Mouse (Mus musculus) large intestine, adult 2 months (tissue): ENCODE data around the gene Serac1. TPM values are rescaled to one million over a fixed set of nuclear protein-coding genes. Genes with fewer than 3 reads are reported as not detected.
A peak's percentile ranks its signal among the peaks of the same experiment; 100 is the strongest.

Experiments used
- DNase-seq: peaks from one replicate; pipeline ENCODE4 v3.0.0-alpha.2; 2012; ENCODE audit warnings: low read depth, low spot score
- WGBS: fragments of 180-500 bp; shearing (Covaris S2); methylation state at CpG from one replicate; pipeline ENCODE4 v1.1.7; 2018; 5-methylcytosine and 5-hydroxymethylcytosine counted together
- polyA plus RNA-seq: library from polyadenylated mRNA; depleted of rRNA; stranded (reverse); fragments of >200 nt; gene quantifications from 2 replicates; pipeline ENCODE4 v1.2.3, GENCODE M21; 2012; rRNA removed

The Serac1 gene
- polyA plus RNA-seq = 1.3 and 2.2 TPM in 2 replicates

- WGBS = under 1% methylated on average over 70 of the region's 70 CpGs
- peak; percentile 93 for DNase-seq
Measured at GRCm38 (mm10) chr17:6079287-6080122, at the start of gene Serac1, which contains the start of gene Gtf2h5. Gene Serac1, minus strand, starts transcription at chr17:6079741. Gene Gtf2h5, plus strand, starts transcription at chr17:6079786.

GRCm38 (mm10) chr17:6128039-6128438, 48.5 kb upstream of the Serac1 start:
- 51% methylated on average over 3 of the region's 3 CpGs for WGBS
- no peak for DNase-seq

- 95% methylated on average over 3 of the region's 3 CpGs for WGBS
Measured at GRCm38 (mm10) chr17:6125441-6125840, 45.9 kb upstream of the Serac1 start.

GRCm38 (mm10) chr17:6123776-6124175, 44.2 kb upstream of the Serac1 start:
- no peak for DNase-seq
- WGBS = 94% methylated on average over 4 of the region's 4 CpGs

More at GRCm38 (mm10) chr17:6125441-6125840, 45.9 kb upstream of the Serac1 start:
- no peak for DNase-seq

- DNase-seq = no peak
Measured at GRCm38 (mm10) chr17:6118861-6119260, 39.3 kb upstream of the Serac1 start.

GRCm38 (mm10) chr17:6117917-6118316, 38.4 kb upstream of the Serac1 start:
- WGBS = 67% methylated on average over 3 of the region's 3 CpGs
- no peak for DNase-seq

More at GRCm38 (mm10) chr17:6118861-6119260, 39.3 kb upstream of the Serac1 start:
- 82% methylated on average over 4 of the region's 4 CpGs for WGBS

- DNase-seq = no peak
- WGBS = 79% methylated on average over 4 of the region's 4 CpGs
Measured at GRCm38 (mm10) chr17:6117148-6117725, 37.7 kb upstream of the Serac1 start.

GRCm38 (mm10) chr17:6115085-6115484, 35.5 kb upstream of the Serac1 start:
- no peak for DNase-seq
- 62% methylated on average over 9 of the region's 9 CpGs for WGBS

GRCm38 (mm10) chr17:6113653-6114052, 34.1 kb upstream of the Serac1 start:
- WGBS = 91% methylated on average over 6 of the region's 6 CpGs
- DNase-seq = no peak

GRCm38 (mm10) chr17:6110956-6111355, 31.4 kb upstream of the Serac1 start:
- no peak for DNase-seq
- WGBS = 83% methylated on average over 3 of the region's 3 CpGs

GRCm38 (mm10) chr17:6108175-6108574, 28.6 kb upstream of the Serac1 start:
- WGBS = 71% methylated on average over 7 of the region's 7 CpGs
- no peak for DNase-seq

GRCm38 (mm10) chr17:6107015-6107601, 27.6 kb upstream of the Serac1 start:
- WGBS = under 1% methylated on average over 49 of the region's 50 CpGs
- DNase-seq = no peak

- WGBS = under 1% methylated on average over 72 of the region's 76 CpGs
- DNase-seq = no peak
Measured at GRCm38 (mm10) chr17:6106361-6107014, 26.9 kb upstream of the Serac1 start, which contains the start of gene Tulp4. Gene Tulp4, plus strand, starts transcription at chr17:6106437.

GRCm38 (mm10) chr17:6103566-6103965, 24.0 kb upstream of the Serac1 start:
- WGBS = 80% methylated on average over 6 of the region's 6 CpGs
- DNase-seq = no peak

GRCm38 (mm10) chr17:6102287-6102686, 22.7 kb upstream of the Serac1 start:
- DNase-seq = no peak
- 94% methylated on average over 3 of the region's 3 CpGs for WGBS

- DNase-seq = no peak
- 30% methylated on average over 4 of the region's 4 CpGs for WGBS
Measured at GRCm38 (mm10) chr17:6097884-6098283, 18.3 kb upstream of the Serac1 start.

- no peak for DNase-seq
Measured at GRCm38 (mm10) chr17:6095579-6095978, 16.0 kb upstream of the Serac1 start.

- WGBS = 41% methylated on average over 6 of the region's 6 CpGs
Measured at GRCm38 (mm10) chr17:6091604-6092003, 12.1 kb upstream of the Serac1 start.

GRCm38 (mm10) chr17:6083323-6083890, 3.9 kb upstream of the Serac1 start:
- 88% methylated on average over 5 of the region's 5 CpGs for WGBS
- DNase-seq = no peak

More at GRCm38 (mm10) chr17:6091604-6092003, 12.1 kb upstream of the Serac1 start:
- no peak for DNase-seq

- no peak for DNase-seq
- WGBS = 29% methylated on average over 7 of the region's 7 CpGs
Measured at GRCm38 (mm10) chr17:6073405-6073804, 6.1 kb downstream of the Serac1 start.
